Mouse (Mus musculus): ENCODE measurements at regions not wholly inside any gene's neighbourhood (a gene's known extent, or its start where the extent isn't known, plus 50 kb on each side); places are given as distances from the start of the nearest gene placed in this dataset.

GRCm38 (mm10) chr10:24487915-24488314, 107.3 kb upstream of the Ccn2 start:
- no peak for TF ChIP-seq MAX (IDR thresholded peaks at IDR 0.05; ENCODE audit: low read length)
- no peak for TF ChIP-seq E2F4 (IDR thresholded peaks at IDR 0.05; ENCODE audit: insufficient replicate concordance, low read depth, low read length)
- no peak for TF ChIP-seq MAFK (IDR thresholded peaks at IDR 0.05; ENCODE audit: insufficient replicate concordance, low read length)
- no peak for TF ChIP-seq CTCF (conservative IDR thresholded peaks at IDR 0.05 in 1 of 2, IDR thresholded peaks at IDR 0.05 in 1 of 2; ENCODE audit: low read depth in 2 of 2, low read length in 2 of 2)
- no peak for TF ChIP-seq POLR2A (IDR thresholded peaks at IDR 0.05; ENCODE audit: low read depth, low read length)
- TF ChIP-seq CHD2 (IDR thresholded peaks at IDR 0.05; ENCODE audit: low read length): no peak
- no peak for TF ChIP-seq ZNF384 (IDR thresholded peaks at IDR 0.05; ENCODE audit: low read depth, low read length)
- no peak for TF ChIP-seq NRF1 (IDR thresholded peaks at IDR 0.05; ENCODE audit: low read depth, low read length)
- no peak for TF ChIP-seq SIN3A (IDR thresholded peaks at IDR 0.05; ENCODE audit: low read length)
- TF ChIP-seq ZC3H11A (IDR thresholded peaks at IDR 0.05; ENCODE audit: low read depth, low read length): no peak
- no peak for TF ChIP-seq EP300 (IDR thresholded peaks at IDR 0.05; ENCODE audit: low read length)
- no peak for TF ChIP-seq USF1 (IDR thresholded peaks at IDR 0.05; ENCODE audit: low read depth, low read length)

All from CH12.LX (cell line).